Mouse (Mus musculus) hindbrain, postnatal 0 days (tissue): ENCODE measurements around the gene Gm20388. TPM values are rescaled to one million over a fixed set of nuclear protein-coding genes. Genes with fewer than 3 reads are reported as not detected.

Experiments used
- ATAC-seq: fragments of 200-750 bp; cut with Nextera tagmentation; 2 replicates; pipeline ENCODE4 v1.8.0; 2017; ENCODE audit warnings: mild to moderate bottlenecking, moderate TSS enrichment, moderate library complexity
- DNase-seq: peaks from one replicate; pipeline ENCODE4 v3.0.0-alpha.2; 2015; ENCODE audit warnings: low spot score
- H3K27ac ChIP-seq: fragments of 300-500 bp; sonication (generic); 2 replicates; pipeline ENCODE4 v1.5.1; 2014; ENCODE audit warnings: mild to moderate bottlenecking
- H3K27me3 ChIP-seq: fragments of 300-500 bp; sonication (generic); 2 replicates; pipeline ENCODE4 v1.6.1; 2014; ENCODE audit warnings: low read length, mixed read lengths; ENCODE audit not compliant: insufficient read depth
- H3K36me3 ChIP-seq: fragments of 300-500 bp; sonication (generic); 2 replicates; pipeline ENCODE4 v1.6.1; 2014; ENCODE audit warnings: low read length, mixed read lengths; ENCODE audit not compliant: insufficient read depth
- H3K4me1 ChIP-seq: fragments of 300-500 bp; sonication (generic); 2 replicates; pipeline ENCODE4 v1.6.1; 2014; ENCODE audit warnings: antibody characterized with exemption, low read length, mixed read lengths; ENCODE audit not compliant: insufficient read depth
- H3K4me2 ChIP-seq: fragments of 300-500 bp; sonication (generic); 2 replicates; pipeline ENCODE4 v1.6.1; 2014; ENCODE audit warnings: low read depth, mild to moderate bottlenecking, low read length, moderate library complexity, mixed read lengths
- H3K4me3 ChIP-seq: fragments of 300-500 bp; sonication (generic); 2 replicates; pipeline ENCODE4 v1.5.1; 2014; ENCODE audit warnings: low read length
- H3K9ac ChIP-seq: fragments of 300-500 bp; sonication (generic); replicated peaks from 2 replicates; pipeline ENCODE4 v1.6.1; 2014; ENCODE audit warnings: mild to moderate bottlenecking, low read length, moderate library complexity, mixed read lengths
- H3K9me3 ChIP-seq: fragments of 300-500 bp; sonication (generic); 2 replicates; pipeline ENCODE4 v1.6.1; 2016; ENCODE audit warnings: low read length, mixed read lengths
- CTCF ChIP-seq: IDR thresholded peaks from 2 replicates; pipeline ENCODE4 v1.5.1; 2016; ENCODE audit warnings: antibody characterized with exemption, control low read depth, low read depth
- WGBS: fragments of 180-500 bp; shearing (Covaris S2); extraction: QIAGEN DNeasy Blood & Tissue Kit; methylation state at CpG from one replicate; pipeline ENCODE4 v1.1.7; 2014; 5-methylcytosine and 5-hydroxymethylcytosine counted together
- polyA plus RNA-seq: library from polyadenylated mRNA; unstranded; fragments of >200 nt; fragmentation: Nextera tagmentation; extraction: Ambion mirVana; gene quantifications from 2 replicates; pipeline ENCODE4 v1.2.1, GENCODE M21; 2015
- total RNA-seq: library from RNA; depleted of rRNA; stranded (reverse); fragments of >200 nt; gene quantifications from 2 replicates; pipeline ENCODE4 v1.2.3, GENCODE M21; 2014

Gene Gm20388
- total and polyA plus RNA-seq, 2 experiments from 2014 or later: 71.3 TPM; not detected in 1

GRCm38 (mm10) chr8:121248823-121249222 lies 1338.2 kb downstream of the Gm20388 start:
- H3K4me1 ChIP-seq: no peaks in the 10 kb centered on the region
- 66% methylated on average over 7 of the region's 7 CpGs for WGBS
- no peak for TF ChIP-seq CTCF
- H3K4me3 ChIP-seq: no peak overlapping the region
- H3K27ac ChIP-seq: no peak overlapping the region
- ATAC-seq: no peak
- no peak for DNase-seq
- no peaks in the 10 kb centered on the region for H3K9me3 ChIP-seq
- H3K27me3 ChIP-seq: no peaks in the 10 kb centered on the region; the same call in 1 of the 2 replicates
- no peak overlapping the region for H3K9ac ChIP-seq
- no peak overlapping the region for H3K4me2 ChIP-seq
- H3K36me3 ChIP-seq: no peaks in the 10 kb centered on the region

GRCm38 (mm10) chr8:121249433-121249832 lies 1338.8 kb downstream of the Gm20388 start:
- WGBS: 100% methylated on average over 1 of the region's 1 CpGs
- no peak for ATAC-seq
- no peaks in the 10 kb centered on the region for H3K9me3 ChIP-seq
- H3K9ac ChIP-seq: no peak overlapping the region
- H3K27me3 ChIP-seq: no peaks in the 10 kb centered on the region; the same call in 1 of the 2 replicates
- H3K4me2 ChIP-seq: no peak overlapping the region
- no peak for DNase-seq
- no peak overlapping the region for H3K27ac ChIP-seq
- no peaks in the 10 kb centered on the region for H3K4me1 ChIP-seq
- no peaks in the 10 kb centered on the region for H3K36me3 ChIP-seq
- TF ChIP-seq CTCF: no peak
- H3K4me3 ChIP-seq: no peak overlapping the region

- Histone ChIP-seq H3K4me3 (no peak overlapping the region), H3K4me1 (no peaks in the 10 kb centered on the region), H3K27ac (no peak overlapping the region), H3K27me3 (no peaks in the 10 kb centered on the region; the same call in 1 of the 2 replicates), H3K36me3 (no peaks in the 10 kb centered on the region), H3K9me3 (no peaks in the 10 kb centered on the region), H3K4me2 (no peak overlapping the region), H3K9ac (no peak overlapping the region)
- 18% methylated on average over 11 of the region's 11 CpGs for WGBS
- TF ChIP-seq CTCF: no peak
- DNase-seq (no peak), ATAC-seq (no peak)
These were observed 1340.4 kb downstream of the Gm20388 start for GRCm38 (mm10) chr8:121251089-121251488.

GRCm38 (mm10) chr8:121255727-121256265 lies 1345.2 kb downstream of the Gm20388 start:
- no peaks in the 10 kb centered on the region for H3K4me1 ChIP-seq
- H3K27ac ChIP-seq: no peak overlapping the region
- WGBS: 33% methylated on average over 14 of the region's 14 CpGs
- DNase-seq (peak; percentile 34), ATAC-seq (no peak)
- H3K4me2 ChIP-seq: no peak overlapping the region
- H3K9me3 ChIP-seq: no peaks in the 10 kb centered on the region
- no peak overlapping the region for H3K4me3 ChIP-seq
- no peaks in the 10 kb centered on the region for H3K27me3 ChIP-seq
- H3K9ac ChIP-seq: no peak overlapping the region
- no peak for TF ChIP-seq CTCF
- no peaks in the 10 kb centered on the region for H3K36me3 ChIP-seq

GRCm38 (mm10) chr8:121258126-121258792 lies 1347.6 kb downstream of the Gm20388 start:
- no peak overlapping the region for H3K4me3 ChIP-seq
- ATAC-seq: no peak
- H3K9ac ChIP-seq: no peak overlapping the region
- H3K4me1 ChIP-seq: no peaks in the 10 kb centered on the region
- H3K9me3 ChIP-seq: no peaks in the 10 kb centered on the region
- no peaks in the 10 kb centered on the region for H3K36me3 ChIP-seq
- no peak for TF ChIP-seq CTCF
- H3K27ac ChIP-seq: no peak overlapping the region
- WGBS: 48% methylated on average over 21 of the region's 21 CpGs
- DNase-seq: no peak
- H3K27me3 ChIP-seq: no peaks in the 10 kb centered on the region
- H3K4me2 ChIP-seq: no peak overlapping the region

GRCm38 (mm10) chr8:121262728-121263389 lies 1352.2 kb downstream of the Gm20388 start:
- no peak overlapping the region for H3K9ac ChIP-seq
- H3K9me3 ChIP-seq: no peaks in the 10 kb centered on the region
- H3K4me1 ChIP-seq: no peaks in the 10 kb centered on the region
- no peak overlapping the region for H3K4me3 ChIP-seq
- 76% methylated on average over 21 of the region's 21 CpGs for WGBS
- H3K4me2 ChIP-seq: no peak overlapping the region
- TF ChIP-seq CTCF: no peak
- ATAC-seq: no peak
- H3K27ac ChIP-seq: no peak overlapping the region
- no peaks in the 10 kb centered on the region for H3K27me3 ChIP-seq
- H3K36me3 ChIP-seq: no peaks in the 10 kb centered on the region
- DNase-seq: no peak

GRCm38 (mm10) chr8:121263390-121263775 lies 1352.7 kb downstream of the Gm20388 start:
- H3K27me3 ChIP-seq: no peaks in the 10 kb centered on the region
- H3K9ac ChIP-seq: no peak overlapping the region
- DNase-seq (no peak), ATAC-seq (no peak)
- TF ChIP-seq CTCF: no peak
- no peak overlapping the region for H3K27ac ChIP-seq
- H3K4me1 ChIP-seq: no peaks in the 10 kb centered on the region
- no peaks in the 10 kb centered on the region for H3K36me3 ChIP-seq
- WGBS: 48% methylated on average over 14 of the region's 14 CpGs
- H3K9me3 ChIP-seq: no peaks in the 10 kb centered on the region
- no peak overlapping the region for H3K4me2 ChIP-seq
- no peak overlapping the region for H3K4me3 ChIP-seq
